Mouse (Mus musculus) myocyte (in vitro differentiated cells): ENCODE results near the gene Lrrc74b. TPM values are rescaled to one million over a fixed set of nuclear protein-coding genes. Genes with fewer than 3 reads are reported as not detected.
A peak's percentile ranks its signal among the peaks of the same experiment; 100 is the strongest.

Experiments used
- H3K27me3 ChIP-seq: one replicate; pipeline ENCODE4 v1.6.1; 2011; ENCODE audit not compliant: control insufficient read depth, insufficient read depth, insufficient read length
- H3K36me3 ChIP-seq: one replicate; pipeline ENCODE4 v1.6.1; 2011; ENCODE audit not compliant: control insufficient read depth, insufficient read depth
- H3K4me2 ChIP-seq: one replicate; pipeline ENCODE4 v1.6.1; 2011; ENCODE audit warnings: low read depth, control low read depth
- H3K4me3 ChIP-seq: one replicate; pipeline ENCODE4 v1.5.1; 2011; ENCODE audit warnings: mild to moderate bottlenecking, control low read depth, moderate library complexity
- H3K79me2 ChIP-seq: one replicate; pipeline ENCODE4 v1.6.1; 2011; ENCODE audit not compliant: control insufficient read depth, insufficient read depth
- H3ac ChIP-seq: one replicate; pipeline ENCODE4 v1.6.1; 2011; ENCODE audit not compliant: control insufficient read depth, insufficient read length
- CEBPB ChIP-seq: IDR thresholded peaks from 2 replicates; pipeline ENCODE4 v1.6.1; 2011; ENCODE audit warnings: mild to moderate bottlenecking, moderate library complexity; ENCODE audit not compliant: poor library complexity, insufficient read depth, severe bottlenecking
- E2F4 ChIP-seq: IDR thresholded peaks from one replicate; pipeline ENCODE4 v1.6.1; 2011; ENCODE audit warnings: mild to moderate bottlenecking, control low read depth, moderate library complexity; ENCODE audit not compliant: insufficient read depth
- MAX ChIP-seq: IDR thresholded peaks from one replicate; pipeline ENCODE4 v1.6.1; 2011; ENCODE audit warnings: low read depth, mild to moderate bottlenecking, control low read depth
- MYOD1 ChIP-seq, 3 experiments: IDR thresholded peaks; one replicate each; pipeline ENCODE4 v1.6.1; 2011; ENCODE audit warnings: control low read depth in 2 of 3, low read depth in 2 of 3, mild to moderate bottlenecking in 2 of 3, moderate library complexity in 1 of 3; ENCODE audit not compliant: insufficient read length in 2 of 3, control insufficient read depth in 1 of 3
- MYOG ChIP-seq, 3 experiments: IDR thresholded peaks; one replicate each; pipeline ENCODE4 v1.6.1; 2011; ENCODE audit warnings: control low read depth in 2 of 3, low read depth in 2 of 3, mild to moderate bottlenecking in 2 of 3; ENCODE audit not compliant: insufficient read length in 2 of 3, control insufficient read depth in 1 of 3, insufficient read depth in 1 of 3
- POLR2A ChIP-seq: IDR thresholded peaks from one replicate; pipeline ENCODE4 v1.6.1; 2011; ENCODE audit warnings: low read depth, mild to moderate bottlenecking, control low read depth, moderate library complexity; ENCODE audit not compliant: insufficient read length
- POLR2AphosphoS2 ChIP-seq: IDR thresholded peaks from one replicate; pipeline ENCODE4 v1.6.1; 2011; ENCODE audit warnings: low read depth, control low read depth; ENCODE audit not compliant: insufficient read length
- REST ChIP-seq: IDR thresholded peaks from one replicate; pipeline ENCODE4 v1.6.1; 2011; ENCODE audit warnings: mild to moderate bottlenecking, control low read depth, moderate library complexity; ENCODE audit not compliant: insufficient read depth, insufficient read length
- SRF ChIP-seq: IDR thresholded peaks from one replicate; pipeline ENCODE4 v1.6.1; 2011; ENCODE audit warnings: low read depth; ENCODE audit not compliant: control insufficient read depth, insufficient read length
- TCF12 ChIP-seq: IDR thresholded peaks from one replicate; pipeline ENCODE4 v1.6.1; 2011; ENCODE audit warnings: mild to moderate bottlenecking, control low read depth; ENCODE audit not compliant: poor library complexity, insufficient read depth, severe bottlenecking
- TCF3 ChIP-seq: IDR thresholded peaks from one replicate; pipeline ENCODE4 v1.6.1; 2011; ENCODE audit warnings: low read depth, control low read depth; ENCODE audit not compliant: insufficient read length
- USF1 ChIP-seq: IDR thresholded peaks from one replicate; pipeline ENCODE4 v1.6.1; 2011; ENCODE audit warnings: low read depth, mild to moderate bottlenecking, control low read depth, moderate library complexity
- polyA plus RNA-seq: library from polyadenylated mRNA; unstranded; fragments of >200 nt; fragmentation: generic; extraction: Trizol; gene quantifications from one replicate; pipeline ENCODE4 v1.2.1, GENCODE M21; 2012; ENCODE audit warnings: missing spikeins

Gene Lrrc74b
- polyA plus RNA-seq, 1 experiment: 0.08 TPM

DNA sequence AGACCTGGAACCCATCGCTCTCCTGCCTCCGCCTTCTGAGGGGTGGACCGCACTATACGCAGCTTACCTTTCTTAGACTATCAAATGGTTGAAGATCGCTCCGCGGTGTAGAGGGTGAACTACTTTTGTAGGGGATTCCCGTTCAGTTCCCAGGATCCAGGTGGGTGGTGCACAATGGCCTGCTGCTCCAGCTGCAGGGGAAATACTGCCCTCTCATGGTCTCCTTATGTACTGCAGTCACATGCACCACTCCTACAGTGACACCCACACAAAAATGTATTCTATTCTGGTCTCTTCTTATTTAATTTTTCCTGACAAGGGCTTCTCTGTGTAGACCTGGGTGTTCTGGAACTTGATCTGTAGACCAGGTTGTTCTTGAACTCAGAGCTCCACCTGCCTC is 22.0 kb upstream of the Lrrc74b start, which contains the start of gene Slc7a4:
Gene Slc7a4, minus strand, starts transcription at position 151 of the 400 bp plus-strand sequence.
- no peak within 1 kb of the TSS for H3K4me3 ChIP-seq
- TF ChIP-seq SRF: no peak
- no peak for TF ChIP-seq E2F4
- TF ChIP-seq MYOG (IDR thresholded peaks at IDR 0.05; ENCODE audit: control insufficient read depth in 1 of 3, insufficient read depth in 1 of 3, insufficient read length in 2 of 3, low read depth in 2 of 3): no peak
- TF ChIP-seq CEBPB: no peak
- TF ChIP-seq MAX: no peak
- no peak for TF ChIP-seq POLR2A
- no peak for TF ChIP-seq USF1
- no peak for TF ChIP-seq POLR2AphosphoS2
- no peak for TF ChIP-seq MYOD1 (IDR thresholded peaks at IDR 0.05; ENCODE audit: control insufficient read depth in 1 of 3, insufficient read length in 2 of 3, low read depth in 2 of 3)
- no peak for TF ChIP-seq TCF3
- no peak for TF ChIP-seq REST
- H3K79me2 ChIP-seq: no peaks in the 10 kb centered on the region
- H3K4me2 ChIP-seq: no peak within 1 kb of the TSS
- no peaks in the 10 kb centered on the region for H3K27me3 ChIP-seq
- no peaks in the 10 kb centered on the region for H3K36me3 ChIP-seq
- no peak within 1 kb of the TSS for H3ac ChIP-seq

DNA sequence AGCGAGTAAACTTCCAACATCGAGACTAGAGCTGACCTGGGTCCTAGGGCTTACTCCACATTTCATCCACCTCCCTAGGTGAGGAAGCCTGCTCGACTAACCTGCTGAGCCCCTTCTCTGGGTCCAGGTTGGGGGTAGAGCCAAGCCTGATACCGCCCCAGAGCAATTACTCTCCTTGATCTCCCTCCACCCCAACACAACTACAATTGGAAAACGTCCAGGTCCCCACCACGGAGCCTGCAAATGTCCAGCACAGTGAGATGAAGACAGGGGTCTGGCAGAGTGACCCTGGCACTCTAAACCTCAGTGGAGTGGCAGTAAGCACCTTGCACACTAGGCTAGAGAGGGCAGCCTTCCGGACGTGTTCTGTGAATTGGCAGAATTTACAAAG is 15.8 kb upstream of the Lrrc74b start:
- no peak for TF ChIP-seq TCF12
- Histone ChIP-seq H3K79me2 (no peaks in the 10 kb centered on the region), H3ac (no peak overlapping the region), H3K4me3 (no peak overlapping the region), H3K27me3 (peaks cover 8% of the 10 kb centered on the region), H3K4me2 (peak overlapping the region; percentile 78), H3K36me3 (no peaks in the 10 kb centered on the region)

DNA sequence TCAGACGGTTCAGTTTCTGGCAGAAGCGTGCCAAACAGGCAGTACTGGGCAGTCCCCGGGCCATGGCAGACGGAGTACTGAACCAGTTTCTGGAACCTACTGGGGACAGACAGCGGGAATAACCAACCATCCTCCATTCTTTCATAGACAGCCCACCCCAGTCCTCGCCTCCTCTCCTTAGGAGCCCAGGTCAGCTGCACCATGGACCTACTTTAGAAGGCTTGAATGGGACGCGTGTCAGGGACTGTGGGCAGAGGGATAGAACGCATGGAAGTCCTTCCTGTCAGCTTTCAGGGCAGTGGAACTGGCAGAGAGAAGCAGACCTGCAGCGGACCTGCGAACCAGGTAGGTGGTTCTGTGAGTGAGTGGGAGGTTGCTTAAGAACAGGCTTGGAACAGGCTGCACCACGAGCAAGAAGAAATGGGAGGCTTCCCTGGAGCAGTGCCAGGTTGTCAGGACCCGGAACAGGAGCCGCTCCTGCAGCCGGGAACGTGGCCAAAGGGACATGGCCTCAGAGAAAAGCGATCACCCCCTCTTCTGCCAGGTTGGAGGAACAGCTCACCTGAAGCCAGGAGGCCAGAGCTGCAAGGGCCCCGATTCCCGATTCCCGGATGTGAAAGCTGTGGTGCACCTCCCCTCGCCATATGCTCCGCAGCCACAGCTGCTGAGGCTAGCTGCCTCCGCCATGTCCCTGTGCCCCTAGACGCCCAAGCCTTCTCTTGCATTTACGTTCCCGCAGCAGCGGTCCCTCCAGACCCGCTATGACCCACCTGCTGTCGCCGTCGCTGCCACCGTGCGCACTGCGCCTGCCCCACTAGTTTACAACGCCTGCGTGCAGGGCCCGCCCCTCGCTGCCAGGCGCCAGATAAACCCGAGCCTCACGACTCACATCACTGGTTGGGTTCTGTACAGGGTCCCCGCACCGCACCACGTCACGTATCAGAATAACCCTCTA is 15.1 kb upstream of the Lrrc74b start:
- Histone ChIP-seq H3K27me3 (peaks cover 8% of the 10 kb centered on the region), H3K79me2 (no peaks in the 10 kb centered on the region), H3ac (no peak overlapping the region), H3K36me3 (no peaks in the 10 kb centered on the region), H3K4me3 (no peak overlapping the region), H3K4me2 (peak overlapping the region; percentile 78)
- TF ChIP-seq MYOD1 (IDR thresholded peaks at IDR 0.05; ENCODE audit: control insufficient read depth in 1 of 3, insufficient read length in 2 of 3, low read depth in 2 of 3): peak in 2 of 3 experiments; percentile 13 to 42
- TF ChIP-seq REST: no peak
- TF ChIP-seq MYOG (IDR thresholded peaks at IDR 0.05; ENCODE audit: control insufficient read depth in 1 of 3, insufficient read depth in 1 of 3, insufficient read length in 2 of 3, low read depth in 2 of 3): peak in 1 of 3 experiments; percentile 46

DNA sequence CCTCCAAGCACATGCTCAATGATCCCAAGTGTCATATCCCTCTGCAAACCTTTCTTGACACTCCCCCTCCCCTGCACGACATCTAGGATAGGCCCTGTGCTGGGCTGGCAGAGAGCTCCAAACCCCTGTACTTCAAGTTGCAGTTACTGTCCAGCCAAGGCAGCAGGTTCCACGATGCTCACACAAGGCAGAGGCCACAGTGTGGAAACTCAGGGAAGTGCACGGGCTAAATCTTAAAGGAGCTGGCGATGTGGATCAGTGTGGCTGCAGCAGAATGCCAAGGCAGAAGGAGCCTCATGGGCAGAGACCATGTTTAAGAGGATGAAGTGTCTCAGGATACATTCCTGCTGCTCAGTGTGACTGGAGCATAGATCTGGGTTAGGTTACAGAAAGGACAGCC is 5.1 kb upstream of the Lrrc74b start:
- H3K79me2 ChIP-seq: no peaks in the 10 kb centered on the region
- H3K36me3 ChIP-seq: no peaks in the 10 kb centered on the region
- H3K4me2 ChIP-seq: no peak overlapping the region
- no peaks in the 10 kb centered on the region for H3K27me3 ChIP-seq
- TF ChIP-seq MYOG (IDR thresholded peaks at IDR 0.05; ENCODE audit: control insufficient read depth in 1 of 3, insufficient read depth in 1 of 3, insufficient read length in 2 of 3, low read depth in 2 of 3): no peak
- no peak overlapping the region for H3ac ChIP-seq
- no peak overlapping the region for H3K4me3 ChIP-seq

DNA sequence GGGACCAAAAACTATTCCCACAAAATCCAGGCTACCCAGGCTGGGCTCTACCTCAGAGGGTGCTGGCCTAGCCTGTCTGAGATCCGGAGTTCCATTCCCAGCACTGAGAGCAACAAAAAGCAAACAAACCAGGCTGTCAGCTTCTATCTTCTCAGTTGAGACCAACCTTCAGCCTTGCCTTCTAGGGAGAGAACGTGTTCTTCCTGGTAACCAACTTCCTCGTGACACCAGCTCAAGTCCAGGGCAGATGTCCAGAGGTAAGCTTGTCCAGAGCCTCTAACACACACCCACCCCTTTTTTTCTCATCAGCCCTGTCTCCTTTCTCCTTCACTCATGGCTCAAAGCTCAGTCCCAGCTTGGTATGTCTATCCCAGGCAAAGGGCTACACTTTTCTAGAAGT is 3.7 kb upstream of the Lrrc74b start:
- no peak for TF ChIP-seq TCF3
- TF ChIP-seq CEBPB: no peak
- no peak for TF ChIP-seq TCF12
- no peak for TF ChIP-seq E2F4
- TF ChIP-seq MYOD1 (IDR thresholded peaks at IDR 0.05; ENCODE audit: control insufficient read depth in 1 of 3, insufficient read length in 2 of 3, low read depth in 2 of 3): no peak
- TF ChIP-seq MAX: no peak
- TF ChIP-seq POLR2AphosphoS2: no peak
- TF ChIP-seq SRF: no peak
- no peak for TF ChIP-seq MYOG (IDR thresholded peaks at IDR 0.05; ENCODE audit: control insufficient read depth in 1 of 3, insufficient read depth in 1 of 3, insufficient read length in 2 of 3, low read depth in 2 of 3)
- TF ChIP-seq REST: no peak
- no peak for TF ChIP-seq USF1
- no peak for TF ChIP-seq POLR2A
- Histone ChIP-seq H3K36me3 (no peaks in the 10 kb centered on the region), H3K4me2 (no peak overlapping the region), H3ac (no peak overlapping the region), H3K4me3 (no peak overlapping the region), H3K79me2 (no peaks in the 10 kb centered on the region), H3K27me3 (no peaks in the 10 kb centered on the region)
